Mouse (Mus musculus) erythroblast, adult 5-6 weeks (primary cell): ENCODE data around the gene Dapk3. TPM values are rescaled to one million over a fixed set of nuclear protein-coding genes. Genes with fewer than 3 reads are reported as not detected.

Experiments
- ATAC-seq: replicated peaks from 2 replicates; pipeline ENCODE4 v1.8.0; 2016; ENCODE audit warnings: moderate number of reproducible peaks, mild to moderate bottlenecking, moderate TSS enrichment, inconsistent platforms; ENCODE audit not compliant: poor library complexity, low FRiP score, severe bottlenecking
- total RNA-seq, 2 experiments: library from RNA; stranded (forward) in 1 of 2; stranded (reverse) in 1 of 2; fragments of 150-400 nt in 1 of 2; fragments of 200-764, 138-1000 nt in 1 of 2; gene quantifications; 2 replicates each; pipeline versions ENCODE4 v1.2.3 to v1.2.4; 2015 to 2017; ENCODE audit warnings: low replicate concordance in 2 of 2

Gene Dapk3
- total RNA-seq (2015; ENCODE audit: low replicate concordance) (3.3 and 7.3 TPM in 2 replicates), total RNA-seq (2017; ENCODE audit: low replicate concordance) (10.8 and 11.8 TPM in 2 replicates)

- peak; percentile 90 for ATAC-seq
Measured at GRCm38 (mm10) chr10:81182336-81183333, at the start of gene Dapk3. Gene Dapk3 (plus strand): TSS chr10:81183005.

GRCm38 (mm10) chr10:81134181-81134587, 48.6 kb upstream of the Dapk3 start:
- peak; percentile 42 for ATAC-seq

GRCm38 (mm10) chr10:81134966-81135681, 47.7 kb upstream of the Dapk3 start, which contains the start of gene Zbtb7a:
Gene Zbtb7a (plus strand): TSS chr10:81135220.
- peak; percentile 10 for ATAC-seq

GRCm38 (mm10) chr10:81135831-81136705, 46.7 kb upstream of the Dapk3 start:
- ATAC-seq = peak; percentile 4; the same call in 1 of the 2 replicates

GRCm38 (mm10) chr10:81136706-81137231, 46.0 kb upstream of the Dapk3 start:
- no peak for ATAC-seq

- peak; percentile 75 for ATAC-seq
Measured at GRCm38 (mm10) chr10:81137252-81138130, 45.3 kb upstream of the Dapk3 start.

- no peak for ATAC-seq
Measured at GRCm38 (mm10) chr10:81138131-81138782, 44.5 kb upstream of the Dapk3 start.

- ATAC-seq = no peak
Measured at GRCm38 (mm10) chr10:81138821-81139528, 43.8 kb upstream of the Dapk3 start.

- no peak for ATAC-seq
Measured at GRCm38 (mm10) chr10:81139529-81139846, 43.3 kb upstream of the Dapk3 start.

- ATAC-seq = no peak
Measured at GRCm38 (mm10) chr10:81140005-81140404, 42.8 kb upstream of the Dapk3 start.

- no peak for ATAC-seq
Measured at GRCm38 (mm10) chr10:81140717-81141454, 41.9 kb upstream of the Dapk3 start.

- no peak for ATAC-seq
Measured at GRCm38 (mm10) chr10:81141455-81142210, 41.2 kb upstream of the Dapk3 start.

- no peak for ATAC-seq
Measured at GRCm38 (mm10) chr10:81142551-81142981, 40.2 kb upstream of the Dapk3 start.

- ATAC-seq = no peak
Measured at GRCm38 (mm10) chr10:81143157-81143633, 39.6 kb upstream of the Dapk3 start.

- ATAC-seq = no peak
Measured at GRCm38 (mm10) chr10:81143845-81144437, 38.9 kb upstream of the Dapk3 start.
